Mouse (Mus musculus) bone marrow macrophage, adult 2 months (primary cell): ENCODE measurements around the gene Tmub1.

Experiments used
- CTCF ChIP-seq: IDR thresholded peaks from 2 replicates; pipeline ENCODE4 v1.5.1; 2012; ENCODE audit warnings: low read depth, mild to moderate bottlenecking, low read length, moderate library complexity
- POLR2A ChIP-seq: IDR thresholded peaks from 2 replicates; pipeline ENCODE4 v1.6.1; 2012; ENCODE audit warnings: mild to moderate bottlenecking, low read depth, low read length, borderline replicate concordance

- TF ChIP-seq CTCF: no peak
- no peak for TF ChIP-seq POLR2A
These were observed 4.5 kb downstream of the Tmub1 start for GRCm38 (mm10) chr5:24443204-24443603.
